Mouse (Mus musculus) forebrain, embryonic 14.5 days (tissue): ENCODE measurements around the gene 1700123L14Rik. TPM values are rescaled to one million over a fixed set of nuclear protein-coding genes. Genes with fewer than 3 reads are reported as not detected.
A peak's percentile ranks its signal among the peaks of the same experiment; 100 is the strongest.

Experiments
- ATAC-seq: fragments of 200-750 bp; cut with Nextera tagmentation; 2 replicates; pipeline ENCODE4 v1.8.0; 2017; ENCODE audit warnings: mild to moderate bottlenecking, moderate library complexity
- DNase-seq: peaks from one replicate; pipeline ENCODE4 v3.0.0-alpha.2; 2015; ENCODE audit warnings: low spot score
- H3K27ac ChIP-seq: fragments of 300-500 bp; sonication (generic); 2 replicates; pipeline ENCODE4 v1.5.1; 2014; ENCODE audit warnings: low read depth, mild to moderate bottlenecking, control low read depth, low read length, moderate library complexity
- H3K27me3 ChIP-seq: fragments of 300-500 bp; sonication (generic); replicated peaks from 2 replicates; pipeline ENCODE4 v1.6.1; 2014; ENCODE audit warnings: low read length, control low read depth, mixed read lengths; ENCODE audit not compliant: control insufficient read depth, insufficient read depth
- H3K36me3 ChIP-seq: fragments of 300-500 bp; sonication (generic); 2 replicates; pipeline ENCODE4 v1.6.1; 2014; ENCODE audit warnings: low read length, control low read depth; ENCODE audit not compliant: control insufficient read depth, insufficient read depth
- H3K4me1 ChIP-seq: fragments of 300-500 bp; sonication (generic); 2 replicates; pipeline ENCODE4 v1.6.1; 2014; ENCODE audit warnings: antibody characterized with exemption, low read length, control low read depth; ENCODE audit not compliant: control insufficient read depth, insufficient read depth
- H3K4me2 ChIP-seq: fragments of 300-500 bp; sonication (generic); 2 replicates; pipeline ENCODE4 v1.6.1; 2014; ENCODE audit warnings: mild to moderate bottlenecking, control low read depth, low read length
- H3K4me3 ChIP-seq: fragments of 300-500 bp; sonication (generic); 2 replicates; pipeline ENCODE4 v1.5.1; 2014; ENCODE audit warnings: low read depth, low read length, control low read depth
- H3K9ac ChIP-seq: fragments of 300-500 bp; sonication (generic); 2 replicates; pipeline ENCODE4 v1.6.1; 2014; ENCODE audit warnings: mild to moderate bottlenecking, low read length, control low read depth, moderate library complexity
- H3K9me3 ChIP-seq: fragments of 300-500 bp; sonication (generic); replicated peaks from 2 replicates; pipeline ENCODE4 v1.6.1; 2016; ENCODE audit warnings: low read length, control low read depth, mixed read lengths; ENCODE audit not compliant: control insufficient read depth
- WGBS: fragments of 180-500 bp; shearing (Covaris S2); extraction: QIAGEN DNeasy Blood & Tissue Kit; methylation state at CpG from one replicate; pipeline ENCODE4 v1.1.7; 2014; 5-methylcytosine and 5-hydroxymethylcytosine counted together
- polyA plus RNA-seq: library from polyadenylated mRNA; unstranded; fragments of >200 nt; fragmentation: Nextera tagmentation; extraction: Ambion mirVana; gene quantifications from 2 replicates; pipeline ENCODE4 v1.2.1, GENCODE M21; 2014

1700123L14Rik gene
- polyA plus RNA-seq, 1 experiment from 2014 or later = not detected

DNA sequence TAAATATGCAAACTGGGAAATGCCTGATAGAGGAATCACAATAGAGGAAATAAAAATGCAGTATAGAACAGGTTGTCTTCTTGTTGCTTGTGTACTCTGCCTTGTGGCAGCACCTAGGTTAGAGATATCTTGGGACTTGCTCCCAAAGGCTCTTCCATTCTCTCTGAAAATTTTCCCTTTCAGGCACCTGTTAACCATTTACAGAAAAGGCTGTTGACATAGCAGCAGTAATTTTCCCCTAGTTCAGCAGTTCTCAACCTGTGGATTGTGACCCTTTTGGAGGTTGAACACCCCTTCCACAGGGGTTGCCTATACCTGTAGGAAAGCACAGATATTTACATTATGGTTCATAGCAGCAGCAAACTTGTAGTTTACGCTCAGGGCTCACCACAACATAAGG lies 22.7 kb downstream of the 1700123L14Rik start:
- no peaks in the 10 kb centered on the region for H3K4me1 ChIP-seq
- no peak for DNase-seq
- H3K4me2 ChIP-seq = no peak overlapping the region
- no peaks in the 10 kb centered on the region for H3K36me3 ChIP-seq
- 93% methylated on average over 1 of the region's 1 CpGs for WGBS
- no peak overlapping the region for H3K9ac ChIP-seq
- no peaks in the 10 kb centered on the region for H3K27me3 ChIP-seq
- H3K27ac ChIP-seq = no peak overlapping the region
- H3K4me3 ChIP-seq = no peak overlapping the region
- H3K9me3 ChIP-seq = no peaks in the 10 kb centered on the region
- ATAC-seq = no peak

DNA sequence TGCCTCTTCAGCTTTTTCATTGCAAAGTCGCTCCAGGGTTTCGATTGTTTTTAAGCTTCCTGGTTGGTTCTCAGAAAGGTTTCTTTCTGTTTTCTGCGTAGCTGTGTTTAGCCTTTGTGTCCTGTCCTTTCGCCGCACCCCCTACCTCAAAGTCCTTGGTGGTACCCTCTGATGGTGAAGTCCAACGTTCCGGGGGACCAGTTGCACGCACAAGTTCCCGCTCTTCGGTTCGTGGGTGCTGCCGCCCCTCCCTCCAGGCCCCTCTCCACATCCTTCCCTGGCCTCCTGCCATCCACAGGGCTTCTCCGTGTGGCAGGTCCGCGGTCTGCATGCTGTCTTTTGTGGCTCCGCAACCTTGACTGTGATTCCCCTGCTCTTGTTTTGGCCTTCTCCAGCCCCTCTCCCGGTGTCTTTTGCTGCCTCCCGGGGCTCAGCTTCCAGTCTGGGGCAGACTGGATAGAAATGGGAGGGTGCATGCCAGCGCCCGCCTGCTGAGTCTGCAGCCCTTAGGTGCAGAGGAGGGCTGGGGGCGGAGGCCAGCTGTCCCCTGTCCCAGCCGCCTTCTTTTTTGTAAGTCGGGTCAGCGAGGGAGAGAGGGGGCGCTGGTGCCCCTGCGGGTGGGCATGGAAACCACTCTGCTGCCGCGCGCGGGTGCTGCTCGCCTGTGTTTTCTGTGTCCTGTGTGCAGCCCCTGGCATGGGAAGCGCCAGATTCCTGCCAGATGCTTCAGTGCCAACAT lies 49.3 kb downstream of the 1700123L14Rik start:
- WGBS = 0% methylated on average over 32 of the region's 32 CpGs
- peak overlapping the region; percentile 52 for H3K4me3 ChIP-seq
- peak; percentile 69 for DNase-seq
- H3K27me3 ChIP-seq = 0 out of 2 replicates have a peak, but pooled peaks cover 5% of the 10 kb centered on the region
- H3K9ac ChIP-seq = peak overlapping the region; percentile 71
- no peaks in the 10 kb centered on the region for H3K36me3 ChIP-seq
- H3K27ac ChIP-seq = no peak overlapping the region
- peak overlapping the region; percentile 98 for H3K4me2 ChIP-seq
- ATAC-seq = peak; percentile 81
- H3K4me1 ChIP-seq = peaks cover 7% of the 10 kb centered on the region; the same call in 1 of the 2 replicates
- no peaks in the 10 kb centered on the region for H3K9me3 ChIP-seq

DNA sequence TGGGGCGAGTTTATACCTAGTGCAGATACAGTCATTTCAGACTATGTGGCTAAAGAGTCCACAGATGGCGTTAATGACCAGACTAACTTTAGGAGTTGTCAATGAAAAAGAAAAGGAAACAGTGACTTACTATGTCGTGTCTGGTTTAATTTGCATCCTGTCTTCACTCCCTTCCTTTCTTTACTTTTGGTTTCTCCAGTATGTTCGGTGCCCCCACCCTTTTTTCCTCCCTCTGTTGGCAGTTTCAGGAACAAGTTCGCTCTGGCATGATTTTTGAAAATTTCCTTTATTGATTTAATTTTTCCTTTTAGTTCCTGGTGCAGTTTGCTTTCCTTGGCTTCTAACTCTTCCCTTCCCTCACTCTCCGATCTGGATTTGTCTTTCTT lies 49.9 kb downstream of the 1700123L14Rik start:
- Histone ChIP-seq H3K27me3 (0 out of 2 replicates have a peak, but pooled peaks cover 5% of the 10 kb centered on the region), H3K36me3 (no peaks in the 10 kb centered on the region), H3K4me3 (peak overlapping the region; percentile 52), H3K9me3 (no peaks in the 10 kb centered on the region), H3K9ac (peak overlapping the region; percentile 71), H3K27ac (no peak overlapping the region), H3K4me2 (peak overlapping the region; percentile 98), H3K4me1 (peaks cover 7% of the 10 kb centered on the region; the same call in 1 of the 2 replicates)
- peak; percentile 20 for DNase-seq
- ATAC-seq = no peak
- WGBS = 8% methylated on average over 6 of the region's 6 CpGs

Other genes starting within 250 kb of the 1700123L14Rik start
- gene Fam19a1, start 53.1 kb downstream of the 1700123L14Rik start, polyA plus RNA-seq = 8.2 and 12.2 TPM in 2 replicates